Mouse (Mus musculus) heart, adult 2 months (tissue): Measurements from ENCODE around the gene Lmntd1.

Experiments used
- EP300 ChIP-seq: fragments of 200-500 bp; IDR thresholded peaks from 2 replicates; pipeline ENCODE4 v1.6.1; 2011; ENCODE audit warnings: low read depth, low read length, control low read depth; ENCODE audit not compliant: insufficient read depth
- POLR2A ChIP-seq: fragments of 200-500 bp; IDR thresholded peaks from 2 replicates; pipeline ENCODE4 v1.6.1; 2011; ENCODE audit warnings: mild to moderate bottlenecking, low read depth, low read length, control low read depth; ENCODE audit not compliant: insufficient read depth

DNA sequence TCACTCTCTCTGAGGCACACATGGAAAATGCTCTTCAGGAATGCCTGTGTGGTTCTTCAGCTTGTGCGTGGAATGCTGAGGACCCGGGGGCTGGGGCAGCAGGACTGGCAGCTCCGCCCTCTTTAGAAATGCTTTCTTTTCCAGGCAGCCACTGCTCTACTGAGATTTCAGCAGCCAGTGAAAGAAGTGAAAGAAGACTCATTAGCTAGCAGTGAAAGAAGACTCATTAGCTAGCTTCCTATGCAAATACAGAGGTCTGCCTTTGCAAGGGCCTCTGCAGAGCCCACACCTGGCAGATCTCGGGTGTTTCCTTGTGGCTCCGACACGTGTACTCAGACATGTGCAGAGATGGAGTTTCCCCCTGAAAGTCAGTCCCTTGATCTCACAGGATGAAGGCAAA lies 234.9 kb downstream of the Lmntd1 start:
- TF ChIP-seq EP300 (no peak), POLR2A (no peak)
